Mouse (Mus musculus): Measurements from ENCODE around the gene Cdkl3. TPM values are rescaled to one million over a fixed set of nuclear protein-coding genes. Genes with fewer than 3 reads are reported as not detected.

Cdkl3 gene
- 10.0 and 10.2 TPM in 2 replicates for polyA plus RNA-seq (2014; fragmentation: Nextera tagmentation; extraction: Ambion mirVana)

DNA sequence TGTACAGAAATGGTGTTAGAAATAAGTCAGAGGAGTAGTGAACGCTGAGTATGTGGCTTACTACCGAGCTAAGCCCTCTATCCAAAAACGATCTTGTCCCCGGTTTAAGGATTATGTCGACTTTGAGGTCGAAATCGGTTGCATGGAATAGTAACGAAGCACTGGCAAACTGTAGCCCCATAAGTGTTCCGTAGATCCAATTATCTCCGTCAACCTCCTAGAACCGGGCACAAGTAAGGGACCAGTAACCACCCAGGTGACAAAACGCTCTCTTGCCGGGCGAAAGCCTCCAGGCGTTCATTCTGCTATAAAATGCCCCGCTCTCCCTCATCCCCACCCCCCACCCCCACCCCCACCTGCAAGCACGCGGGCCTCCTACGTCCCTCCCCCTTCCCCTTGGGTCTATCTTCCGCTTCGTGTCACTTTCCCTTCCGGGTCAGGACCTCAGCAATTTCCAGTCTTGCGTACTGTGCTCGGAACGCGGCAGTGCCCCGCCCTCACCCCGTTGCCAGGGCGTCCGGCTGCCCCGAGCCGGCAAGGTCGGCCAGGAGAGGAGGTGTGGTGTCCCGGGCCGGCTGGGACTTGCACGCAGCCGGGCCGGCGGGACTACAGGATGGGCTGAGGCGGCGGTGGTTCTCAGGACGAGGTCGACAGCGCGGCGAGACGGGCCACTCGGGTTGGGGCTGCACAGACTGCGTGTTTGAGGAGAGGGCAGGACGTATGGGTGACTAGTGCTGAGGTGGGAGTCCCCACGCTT is at the start of gene Cdkl3:
Gene Cdkl3, plus strand, starts transcription at position 450 of the 757 bp plus-strand sequence.
- Histone ChIP-seq H3K4me2 (ENCODE audit: low read depth, low read length) (peak within 1 kb of the TSS; percentile 73), H3K4me3 (ENCODE audit: low read depth, low read length) (peak within 1 kb of the TSS; percentile 82), H3K36me3 (ENCODE audit: control insufficient read depth, insufficient read depth, low read length) (no peaks in the 10 kb centered on the region), H3K9ac (ENCODE audit: low read depth, low read length) (peak within 1 kb of the TSS; percentile 85), H3K4me1 (ENCODE audit: control insufficient read depth, insufficient read depth, low read length) (peaks cover 7% of the 10 kb centered on the region), H3K27ac (replicated peaks; ENCODE audit: low read depth, low read length) (peak within 1 kb of the TSS; percentile 95), H3K27me3 (replicated peaks; ENCODE audit: control insufficient read depth, insufficient read depth, low read length) (no peaks in the 10 kb centered on the region), H3K9me3 (ENCODE audit: control insufficient read depth, low read length) (no peaks in the 10 kb centered on the region)
- peak; percentile 92 for ATAC-seq (ENCODE audit: low read depth)
- WGBS = 6% methylated on average over 30 of the region's 51 CpGs
- peak; percentile 99 for DNase-seq (ENCODE audit: low spot score)

DNA sequence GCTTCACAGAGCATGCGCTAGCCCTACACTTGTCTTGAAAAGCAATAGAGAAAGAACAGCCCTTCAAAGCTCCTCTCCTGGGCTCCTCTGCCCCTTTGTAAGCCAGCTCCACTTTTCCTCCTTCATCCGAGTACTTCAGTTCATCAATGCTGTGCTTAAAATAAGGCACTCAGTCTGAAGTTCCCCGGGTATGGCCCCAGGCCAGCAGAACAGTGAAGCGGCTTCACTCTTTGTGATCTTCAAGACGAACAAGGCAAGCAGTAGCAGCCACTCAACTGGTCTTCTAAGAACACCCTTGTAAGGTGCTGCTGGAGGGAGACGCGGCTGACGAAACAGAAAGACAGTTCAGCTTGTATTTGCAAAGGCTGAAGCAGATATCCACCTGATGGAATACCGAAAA is 47.9 kb upstream of the Cdkl3 start:
- H3K9me3 ChIP-seq (ENCODE audit: control insufficient read depth, low read length) = no peaks in the 10 kb centered on the region
- no peak overlapping the region for H3K27ac ChIP-seq (replicated peaks; ENCODE audit: low read depth, low read length)
- WGBS = 64% methylated on average over 9 of the region's 9 CpGs
- no peaks in the 10 kb centered on the region for H3K4me1 ChIP-seq (ENCODE audit: control insufficient read depth, insufficient read depth, low read length)
- H3K4me2 ChIP-seq (ENCODE audit: low read depth, low read length) = no peak overlapping the region
- no peak overlapping the region for H3K9ac ChIP-seq (ENCODE audit: low read depth, low read length)
- no peak for DNase-seq (ENCODE audit: low spot score)
- H3K27me3 ChIP-seq (replicated peaks; ENCODE audit: control insufficient read depth, insufficient read depth, low read length) = no peaks in the 10 kb centered on the region
- H3K36me3 ChIP-seq (ENCODE audit: control insufficient read depth, insufficient read depth, low read length) = no peaks in the 10 kb centered on the region
- no peak for ATAC-seq (ENCODE audit: low read depth)
- H3K4me3 ChIP-seq (ENCODE audit: low read depth, low read length) = no peak overlapping the region

DNA sequence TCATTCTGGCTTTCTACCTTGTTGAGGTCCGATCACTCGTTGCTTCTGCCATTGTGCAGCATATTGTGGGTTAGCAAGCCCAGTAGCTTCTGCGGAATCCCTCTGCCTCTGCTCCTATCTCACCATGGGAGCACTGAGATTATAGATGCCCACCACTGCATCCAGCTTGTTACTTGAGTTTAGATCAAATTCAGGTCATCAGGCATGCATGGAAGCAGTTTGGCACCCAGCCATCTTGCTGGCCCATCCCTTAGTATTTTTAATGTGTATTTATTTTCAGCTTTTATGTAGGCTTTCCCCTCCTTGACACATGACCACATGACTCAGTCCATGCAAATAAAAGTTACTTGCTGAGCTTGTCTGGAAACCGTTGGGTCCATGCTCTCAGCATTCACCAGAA is 46.3 kb upstream of the Cdkl3 start:
- H3K36me3 ChIP-seq (ENCODE audit: control insufficient read depth, insufficient read depth, low read length) = no peaks in the 10 kb centered on the region
- no peak overlapping the region for H3K27ac ChIP-seq (replicated peaks; ENCODE audit: low read depth, low read length)
- H3K4me2 ChIP-seq (ENCODE audit: low read depth, low read length) = no peak overlapping the region
- H3K4me1 ChIP-seq (ENCODE audit: control insufficient read depth, insufficient read depth, low read length) = no peaks in the 10 kb centered on the region
- 89% methylated on average over 4 of the region's 4 CpGs for WGBS
- H3K27me3 ChIP-seq (replicated peaks; ENCODE audit: control insufficient read depth, insufficient read depth, low read length) = no peaks in the 10 kb centered on the region
- H3K9ac ChIP-seq (ENCODE audit: low read depth, low read length) = no peak overlapping the region
- no peaks in the 10 kb centered on the region for H3K9me3 ChIP-seq (ENCODE audit: control insufficient read depth, low read length)
- H3K4me3 ChIP-seq (ENCODE audit: low read depth, low read length) = no peak overlapping the region
- DNase-seq (ENCODE audit: low spot score) = no peak
- ATAC-seq (ENCODE audit: low read depth) = no peak

DNA sequence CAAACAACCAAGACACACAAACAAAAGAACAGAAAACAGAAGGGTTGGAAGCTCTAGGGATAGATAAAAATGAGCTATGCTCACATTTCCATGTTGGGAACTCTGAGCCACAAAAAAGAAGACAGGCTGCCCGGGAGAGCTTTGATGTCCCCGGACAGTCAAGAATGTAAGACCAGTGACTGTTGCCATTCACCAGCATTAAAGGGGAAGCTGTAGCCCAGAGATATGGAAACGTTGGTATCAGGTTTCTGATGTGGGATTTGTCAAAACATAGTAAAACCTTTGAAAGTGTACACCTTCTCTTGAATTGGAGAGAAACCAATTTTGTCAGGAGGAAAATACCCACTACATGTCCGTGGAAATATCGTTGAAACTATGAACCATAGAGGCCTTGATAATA is 44.5 kb upstream of the Cdkl3 start:
- H3K4me3 ChIP-seq (ENCODE audit: low read depth, low read length) = no peak overlapping the region
- DNase-seq (ENCODE audit: low spot score) (no peak), ATAC-seq (ENCODE audit: low read depth) (no peak)
- H3K9ac ChIP-seq (ENCODE audit: low read depth, low read length) = no peak overlapping the region
- H3K4me1 ChIP-seq (ENCODE audit: control insufficient read depth, insufficient read depth, low read length) = no peaks in the 10 kb centered on the region
- H3K9me3 ChIP-seq (ENCODE audit: control insufficient read depth, low read length) = no peaks in the 10 kb centered on the region
- no peaks in the 10 kb centered on the region for H3K27me3 ChIP-seq (replicated peaks; ENCODE audit: control insufficient read depth, insufficient read depth, low read length)
- WGBS = 71% methylated on average over 5 of the region's 5 CpGs
- H3K36me3 ChIP-seq (ENCODE audit: control insufficient read depth, insufficient read depth, low read length) = no peaks in the 10 kb centered on the region
- H3K27ac ChIP-seq (replicated peaks; ENCODE audit: low read depth, low read length) = no peak overlapping the region
- H3K4me2 ChIP-seq (ENCODE audit: low read depth, low read length) = no peak overlapping the region

DNA sequence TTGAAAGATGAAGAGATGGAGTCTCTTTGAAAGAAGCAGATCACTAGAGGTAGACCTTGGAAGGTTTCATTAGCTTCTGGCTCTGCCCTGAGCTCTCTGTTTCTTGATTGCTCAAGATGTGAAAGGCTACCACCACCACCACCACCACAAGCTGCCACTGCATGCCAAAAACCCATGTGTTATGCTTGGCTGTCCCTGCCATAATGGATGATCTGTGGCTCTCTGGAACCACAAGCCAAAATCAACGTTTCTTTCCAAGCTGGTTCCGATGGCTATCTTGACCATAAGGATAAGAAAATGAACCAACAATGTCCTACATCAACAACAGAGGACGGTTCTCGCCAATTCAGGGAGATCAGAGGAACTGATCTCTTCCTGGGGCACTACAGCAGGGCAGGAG is 44.0 kb upstream of the Cdkl3 start:
- Histone ChIP-seq H3K27me3 (replicated peaks; ENCODE audit: control insufficient read depth, insufficient read depth, low read length) (no peaks in the 10 kb centered on the region), H3K27ac (replicated peaks; ENCODE audit: low read depth, low read length) (no peak overlapping the region), H3K4me3 (ENCODE audit: low read depth, low read length) (no peak overlapping the region), H3K9ac (ENCODE audit: low read depth, low read length) (no peak overlapping the region), H3K4me2 (ENCODE audit: low read depth, low read length) (no peak overlapping the region), H3K4me1 (ENCODE audit: control insufficient read depth, insufficient read depth, low read length) (no peaks in the 10 kb centered on the region), H3K36me3 (ENCODE audit: control insufficient read depth, insufficient read depth, low read length) (no peaks in the 10 kb centered on the region), H3K9me3 (ENCODE audit: control insufficient read depth, low read length) (no peaks in the 10 kb centered on the region)
- no peak for ATAC-seq (ENCODE audit: low read depth)
- DNase-seq (ENCODE audit: low spot score) = no peak
- 87% methylated on average over 4 of the region's 4 CpGs for WGBS

DNA sequence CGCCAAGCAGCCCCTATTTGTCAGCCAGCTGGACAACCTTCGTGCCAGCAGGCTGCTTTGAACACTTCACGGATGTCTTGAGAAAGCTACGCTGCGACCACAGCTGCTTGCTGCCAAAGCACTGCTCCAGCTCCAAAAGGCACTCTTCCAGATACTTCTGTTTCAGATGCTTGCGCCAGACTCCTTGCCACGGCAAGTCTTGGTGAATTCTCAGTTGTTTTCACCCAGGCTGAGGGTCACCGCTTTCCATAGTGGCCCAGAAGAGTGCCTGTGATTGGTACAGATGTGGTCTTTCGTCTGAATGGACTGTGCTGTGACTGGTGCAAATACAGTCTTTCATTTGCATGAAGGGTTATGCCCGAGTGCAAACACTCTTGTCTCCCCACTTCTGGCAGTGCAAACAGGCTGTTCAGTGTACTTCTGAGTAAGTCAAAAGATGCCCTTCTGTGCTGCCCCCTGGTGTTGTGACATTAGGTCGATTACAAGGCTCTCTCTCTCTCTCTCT is 43.0 kb upstream of the Cdkl3 start:
- Histone ChIP-seq H3K36me3 (ENCODE audit: control insufficient read depth, insufficient read depth, low read length) (no peaks in the 10 kb centered on the region), H3K4me3 (ENCODE audit: low read depth, low read length) (no peak overlapping the region), H3K9me3 (ENCODE audit: control insufficient read depth, low read length) (no peaks in the 10 kb centered on the region), H3K9ac (ENCODE audit: low read depth, low read length) (no peak overlapping the region), H3K4me2 (ENCODE audit: low read depth, low read length) (no peak overlapping the region), H3K4me1 (ENCODE audit: control insufficient read depth, insufficient read depth, low read length) (no peaks in the 10 kb centered on the region), H3K27me3 (replicated peaks; ENCODE audit: control insufficient read depth, insufficient read depth, low read length) (no peaks in the 10 kb centered on the region), H3K27ac (replicated peaks; ENCODE audit: low read depth, low read length) (no peak overlapping the region)
- DNase-seq (ENCODE audit: low spot score) (peak; percentile 47), ATAC-seq (ENCODE audit: low read depth) (no peak)
- WGBS = 61% methylated on average over 11 of the region's 11 CpGs

DNA sequence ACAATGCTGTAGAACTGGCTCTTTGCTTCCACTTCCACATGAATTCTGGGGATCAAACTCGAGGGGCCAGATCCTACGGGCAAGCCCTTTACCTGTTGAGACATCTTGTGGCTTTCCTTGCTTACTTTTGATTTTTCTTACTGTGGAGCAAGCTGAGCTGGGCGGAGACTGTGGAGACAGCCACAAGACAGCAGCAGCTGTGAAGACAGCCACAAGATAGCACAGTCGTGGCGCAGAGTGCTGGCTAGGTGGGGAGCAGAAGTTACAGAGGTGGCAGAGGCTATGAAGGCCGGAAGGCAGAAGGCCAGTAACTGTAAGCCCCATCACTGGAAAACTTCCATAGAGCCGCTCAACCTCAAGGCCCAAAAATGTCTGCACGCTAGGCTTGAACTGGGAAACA is 42.3 kb upstream of the Cdkl3 start:
- Histone ChIP-seq H3K4me1 (ENCODE audit: control insufficient read depth, insufficient read depth, low read length) (no peaks in the 10 kb centered on the region), H3K27me3 (replicated peaks; ENCODE audit: control insufficient read depth, insufficient read depth, low read length) (no peaks in the 10 kb centered on the region), H3K9ac (ENCODE audit: low read depth, low read length) (no peak overlapping the region), H3K4me3 (ENCODE audit: low read depth, low read length) (no peak overlapping the region), H3K9me3 (ENCODE audit: control insufficient read depth, low read length) (no peaks in the 10 kb centered on the region), H3K27ac (replicated peaks; ENCODE audit: low read depth, low read length) (no peak overlapping the region), H3K4me2 (ENCODE audit: low read depth, low read length) (no peak overlapping the region), H3K36me3 (ENCODE audit: control insufficient read depth, insufficient read depth, low read length) (no peaks in the 10 kb centered on the region)
- no peak for DNase-seq (ENCODE audit: low spot score)
- 92% methylated on average over 8 of the region's 8 CpGs for WGBS
- no peak for ATAC-seq (ENCODE audit: low read depth)

DNA sequence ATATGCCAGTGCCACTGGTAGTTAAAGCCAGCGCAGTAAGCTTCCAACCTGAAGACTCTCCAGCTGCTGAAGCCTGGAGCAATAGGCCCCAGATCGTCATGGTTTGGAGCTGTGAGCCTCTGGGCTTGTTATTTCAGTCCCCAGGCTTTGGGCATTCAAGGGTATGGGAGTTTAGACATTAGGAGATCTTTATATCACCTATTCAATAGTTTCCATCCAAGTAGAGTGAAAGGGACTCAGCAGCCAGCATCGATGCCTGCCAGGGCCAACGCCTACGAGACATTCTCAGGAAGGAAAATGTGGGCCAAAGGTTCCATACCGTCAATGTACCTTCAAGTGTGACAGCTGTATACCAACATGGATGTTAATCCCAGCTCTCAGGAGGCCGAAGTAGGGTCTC is 41.7 kb upstream of the Cdkl3 start:
- Histone ChIP-seq H3K27ac (replicated peaks; ENCODE audit: low read depth, low read length) (no peak overlapping the region), H3K4me1 (ENCODE audit: control insufficient read depth, insufficient read depth, low read length) (0 out of 2 replicates have a peak, but pooled peaks cover 2% of the 10 kb centered on the region), H3K9ac (ENCODE audit: low read depth, low read length) (no peak overlapping the region), H3K9me3 (ENCODE audit: control insufficient read depth, low read length) (no peaks in the 10 kb centered on the region), H3K27me3 (replicated peaks; ENCODE audit: control insufficient read depth, insufficient read depth, low read length) (no peaks in the 10 kb centered on the region), H3K4me2 (ENCODE audit: low read depth, low read length) (no peak overlapping the region), H3K4me3 (ENCODE audit: low read depth, low read length) (no peak overlapping the region), H3K36me3 (ENCODE audit: control insufficient read depth, insufficient read depth, low read length) (no peaks in the 10 kb centered on the region)
- ATAC-seq (ENCODE audit: low read depth) = no peak
- DNase-seq (ENCODE audit: low spot score) = no peak
- WGBS = 86% methylated on average over 7 of the region's 7 CpGs

DNA sequence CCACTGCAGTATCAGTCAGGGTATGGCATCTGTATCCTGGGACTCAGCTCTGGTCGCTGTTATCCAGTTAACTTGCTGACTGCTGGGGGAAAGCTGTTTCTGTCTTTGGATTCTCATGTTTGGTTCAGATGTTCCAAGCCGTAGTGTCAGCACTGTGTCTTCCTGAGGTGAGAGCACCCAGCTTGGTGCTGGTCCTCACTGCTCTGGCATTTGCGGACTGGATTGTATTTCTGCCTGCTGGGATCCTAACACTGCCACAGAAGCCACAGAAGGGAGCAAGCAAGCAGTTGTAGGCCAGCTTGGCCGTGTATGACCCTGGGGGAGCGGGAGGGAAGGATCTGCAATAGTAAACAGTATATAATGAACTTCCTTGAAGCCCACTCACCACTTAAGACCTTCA is 37.4 kb upstream of the Cdkl3 start:
- peaks cover 28% of the 10 kb centered on the region for H3K36me3 ChIP-seq (ENCODE audit: control insufficient read depth, insufficient read depth, low read length)
- no peak overlapping the region for H3K4me2 ChIP-seq (ENCODE audit: low read depth, low read length)
- H3K4me1 ChIP-seq (ENCODE audit: control insufficient read depth, insufficient read depth, low read length) = peaks cover 8% of the 10 kb centered on the region; the same call in 1 of the 2 replicates
- H3K27me3 ChIP-seq (replicated peaks; ENCODE audit: control insufficient read depth, insufficient read depth, low read length) = no peaks in the 10 kb centered on the region
- no peak overlapping the region for H3K9ac ChIP-seq (ENCODE audit: low read depth, low read length)
- H3K9me3 ChIP-seq (ENCODE audit: control insufficient read depth, low read length) = no peaks in the 10 kb centered on the region
- ATAC-seq (ENCODE audit: low read depth) (no peak), DNase-seq (ENCODE audit: low spot score) (no peak)
- no peak overlapping the region for H3K27ac ChIP-seq (replicated peaks; ENCODE audit: low read depth, low read length)
- 81% methylated on average over 5 of the region's 5 CpGs for WGBS
- H3K4me3 ChIP-seq (ENCODE audit: low read depth, low read length) = no peak overlapping the region

Data from embryonic facial prominence, embryonic 14.5 days (tissue).